Mouse (Mus musculus): Measurements from ENCODE around the gene Plaa.

The Plaa gene

GRCm38 (mm10) chr4:94554955-94555494 lies 48.0 kb downstream of the Plaa start:
- no peak for DNase-seq (ENCODE audit: low spot score in 2 of 2)

GRCm38 (mm10) chr4:94544321-94544720 lies 58.7 kb downstream of the Plaa start:
- no peak for DNase-seq (ENCODE audit: low spot score in 2 of 2)

GRCm38 (mm10) chr4:94543041-94543440 lies 60.0 kb downstream of the Plaa start:
- no peak for DNase-seq (ENCODE audit: low spot score in 2 of 2)

GRCm38 (mm10) chr4:94533205-94533604 lies 69.8 kb downstream of the Plaa start:
- no peak for DNase-seq (ENCODE audit: low spot score in 2 of 2)

- no peak for DNase-seq (ENCODE audit: low spot score in 2 of 2)
Measured at GRCm38 (mm10) chr4:94529448-94529847, 73.6 kb downstream of the Plaa start.

- DNase-seq (ENCODE audit: low spot score in 2 of 2) = no peak
Measured at GRCm38 (mm10) chr4:94523321-94523720, 79.7 kb downstream of the Plaa start.

GRCm38 (mm10) chr4:94517631-94518030 lies 85.4 kb downstream of the Plaa start:
- peak; percentile 47 to 65 for DNase-seq (ENCODE audit: low spot score in 2 of 2)
